Mouse (Mus musculus) erythroblast, embryonic 14.5 days (primary cell): ENCODE data around the gene Pld6. TPM values are rescaled to one million over a fixed set of nuclear protein-coding genes. Genes with fewer than 3 reads are reported as not detected.

Experiments used
- H3K27me3 ChIP-seq: 2 replicates; pipeline ENCODE4 v1.6.1; 2012; ENCODE audit warnings: inconsistent platforms; ENCODE audit not compliant: control insufficient read depth
- H3K36me3 ChIP-seq: 2 replicates; pipeline ENCODE4 v1.6.1; 2012; ENCODE audit warnings: mild to moderate bottlenecking, inconsistent platforms; ENCODE audit not compliant: control insufficient read depth
- H3K4me1 ChIP-seq: 2 replicates; pipeline ENCODE4 v1.6.1; 2012; ENCODE audit warnings: inconsistent platforms; ENCODE audit not compliant: control insufficient read depth
- H3K4me3 ChIP-seq: replicated peaks from 2 replicates; pipeline ENCODE3; 2012; ENCODE audit warnings: moderate library complexity, mild to moderate bottlenecking, inconsistent platforms
- H3K9me3 ChIP-seq: 2 replicates; pipeline ENCODE4 v1.6.1; 2012; ENCODE audit warnings: low read length, inconsistent platforms, mixed read lengths; ENCODE audit not compliant: control insufficient read depth
- GATA1 ChIP-seq: IDR thresholded peaks from 2 replicates; pipeline ENCODE4 v1.6.1; 2012; ENCODE audit warnings: low read length, inconsistent platforms, mixed read lengths
- TAL1 ChIP-seq: IDR thresholded peaks from 3 replicates; pipeline ENCODE4 v1.6.1; 2012; ENCODE audit warnings: low read length, inconsistent platforms, mixed read lengths
- polyA plus RNA-seq: library from polyadenylated mRNA; stranded (reverse); fragments of >175 nt; gene quantifications from 2 replicates; pipeline ENCODE4 v1.2.3, GENCODE M21; 2012

Gene Pld6
- polyA plus RNA-seq, 1 experiment, result not detected

DNA sequence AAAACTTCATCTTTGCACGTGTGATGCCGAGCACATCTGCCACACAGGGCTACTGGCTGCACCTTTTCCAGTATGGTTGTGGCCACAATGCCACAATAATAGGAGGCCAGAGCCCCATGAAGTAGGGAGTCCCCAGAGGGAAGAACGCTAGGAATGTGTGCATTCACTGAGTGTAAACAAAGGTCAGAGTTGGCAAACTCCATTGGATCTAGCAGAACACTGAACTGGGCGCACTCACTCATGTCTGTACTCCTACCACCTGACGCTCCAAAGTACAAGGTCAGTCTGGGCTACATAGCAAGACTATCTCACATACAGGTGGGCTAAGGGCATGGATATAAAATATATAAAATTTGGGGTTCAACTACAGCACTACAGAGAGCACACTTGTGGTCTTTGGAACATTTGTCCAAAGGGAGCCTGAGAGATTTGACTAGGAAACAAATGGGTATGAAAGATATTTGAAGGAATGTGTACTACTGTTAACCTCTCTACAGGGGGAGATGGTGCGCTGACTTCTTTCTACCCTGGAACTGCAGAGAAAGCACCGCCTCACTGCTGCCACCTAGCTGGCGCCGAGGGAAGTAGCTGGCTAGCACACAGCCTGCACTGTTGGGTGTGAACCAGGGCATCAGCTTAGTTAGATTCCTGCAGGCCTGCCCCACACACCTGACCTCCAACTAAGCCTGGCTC lies 9.1 kb downstream of the Pld6 start:
- H3K27me3 ChIP-seq, result no peaks in the 10 kb centered on the region
- no peaks in the 10 kb centered on the region; the same call in 1 of the 2 replicates for H3K4me1 ChIP-seq
- H3K36me3 ChIP-seq, result peaks cover 43% of the 10 kb centered on the region
- TF ChIP-seq GATA1, result no peak
- TF ChIP-seq TAL1, result no peak
- H3K9me3 ChIP-seq, result no peaks in the 10 kb centered on the region
- no peak overlapping the region for H3K4me3 ChIP-seq

DNA sequence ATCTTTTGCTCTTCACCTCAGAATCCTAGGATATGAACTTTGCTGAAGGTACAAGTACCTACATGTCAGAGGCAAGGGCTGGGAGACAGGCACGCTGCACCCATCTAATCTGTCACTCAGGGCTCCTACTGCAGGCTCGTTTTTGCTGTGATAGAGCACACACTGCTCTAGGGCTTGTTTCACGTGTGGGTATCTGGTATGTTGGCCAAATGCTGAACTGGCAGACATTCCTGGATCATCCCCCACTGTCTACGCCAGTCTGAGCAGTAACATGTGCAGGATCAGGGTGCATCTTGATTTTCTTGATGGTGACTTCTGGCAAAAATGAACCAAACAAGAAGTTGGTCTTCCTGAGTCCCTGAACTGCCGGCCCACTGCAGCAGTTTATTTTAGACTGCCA lies 10.2 kb downstream of the Pld6 start:
- TF ChIP-seq GATA1 (no peak), TAL1 (no peak)
- Histone ChIP-seq H3K36me3 (peaks cover 51% of the 10 kb centered on the region), H3K4me1 (no peaks in the 10 kb centered on the region; the same call in 1 of the 2 replicates)

DNA sequence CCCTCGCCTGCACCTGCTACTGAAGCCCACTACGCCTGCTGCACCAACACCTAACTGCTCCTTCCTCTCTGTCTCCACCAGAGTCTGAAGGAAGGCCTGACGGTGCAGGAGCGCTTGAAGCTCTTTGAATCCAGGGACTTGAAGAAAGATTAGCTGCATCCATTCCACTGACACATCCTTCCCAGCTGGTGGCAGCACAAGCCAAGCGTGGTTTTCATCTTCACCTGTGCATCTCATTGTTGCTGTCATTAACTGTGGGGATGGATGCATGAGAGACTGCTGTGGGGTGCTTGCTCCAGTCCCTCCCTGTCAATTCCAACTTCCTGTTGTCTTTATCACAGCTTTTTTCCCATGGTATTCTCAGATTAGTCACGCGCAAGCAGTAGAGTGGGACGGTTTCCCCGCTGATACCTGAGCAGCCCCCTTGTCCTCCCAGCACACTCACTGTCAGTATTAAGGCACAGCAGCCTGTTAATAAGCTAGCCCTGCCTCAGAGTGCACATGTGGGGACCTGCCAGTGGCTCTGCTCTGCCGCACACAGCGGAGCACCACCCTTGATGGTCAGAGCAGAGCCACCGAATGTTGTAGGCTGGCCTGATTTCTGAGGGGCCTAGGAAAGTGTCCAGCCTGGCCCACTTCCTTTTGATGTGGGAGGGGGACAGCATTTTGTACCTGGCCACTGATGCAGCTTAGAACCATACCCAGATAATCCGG lies 11.9 kb downstream of the Pld6 start:
- Histone ChIP-seq H3K36me3 (peaks cover 67% of the 10 kb centered on the region), H3K9me3 (no peaks in the 10 kb centered on the region), H3K4me1 (no peaks in the 10 kb centered on the region; the same call in 1 of the 2 replicates), H3K4me3 (no peak overlapping the region), H3K27me3 (no peaks in the 10 kb centered on the region)
- TF ChIP-seq GATA1 (no peak), TAL1 (no peak)

More for the DNA sequence above, 10.2 kb downstream of the Pld6 start:
- Histone ChIP-seq H3K27me3 (no peaks in the 10 kb centered on the region), H3K4me3 (no peak overlapping the region), H3K9me3 (no peaks in the 10 kb centered on the region)

DNA sequence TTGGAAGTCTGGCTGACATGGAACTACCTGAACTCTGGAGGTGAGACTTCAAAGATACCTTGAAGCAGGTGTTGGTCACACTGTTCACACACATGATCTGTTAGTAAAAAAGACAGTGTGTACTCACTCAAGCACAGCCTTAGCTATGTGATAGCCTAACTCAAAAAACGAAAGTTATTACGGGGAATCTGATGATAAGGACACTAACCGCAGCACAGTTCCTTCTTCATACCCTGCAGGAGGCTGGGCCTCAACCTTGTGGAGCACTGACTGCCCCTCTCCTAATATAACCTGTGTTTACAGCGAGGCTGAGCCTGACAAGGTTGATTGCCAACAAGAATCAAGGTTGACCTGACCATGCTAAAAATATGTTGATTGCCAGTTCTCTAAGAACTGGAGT lies 12.9 kb downstream of the Pld6 start:
- Histone ChIP-seq H3K36me3 (peaks cover 77% of the 10 kb centered on the region), H3K4me1 (no peaks in the 10 kb centered on the region; the same call in 1 of the 2 replicates), H3K27me3 (no peaks in the 10 kb centered on the region), H3K4me3 (no peak overlapping the region), H3K9me3 (no peaks in the 10 kb centered on the region)
- TF ChIP-seq TAL1, result no peak
- no peak for TF ChIP-seq GATA1

DNA sequence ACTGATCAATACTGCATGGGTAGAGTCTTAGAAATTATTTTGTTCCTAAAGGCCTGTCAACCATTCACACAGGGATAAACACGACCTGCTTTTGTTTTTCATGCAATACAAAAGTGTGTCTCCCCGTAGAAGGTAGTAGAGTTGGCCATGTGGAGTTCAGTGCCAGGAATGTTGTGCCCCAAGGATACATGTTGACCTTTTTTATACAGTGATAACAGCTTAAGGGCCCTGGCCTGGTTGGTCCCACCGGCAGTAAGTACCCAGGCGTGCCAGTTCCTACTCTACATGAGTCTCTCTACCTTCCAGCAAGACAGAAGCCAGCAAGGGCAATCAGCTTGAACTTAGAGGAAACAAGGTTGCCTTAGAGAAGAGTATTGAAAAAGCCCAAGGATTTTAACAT lies 14.5 kb downstream of the Pld6 start:
- H3K4me3 ChIP-seq, result no peak overlapping the region
- peaks cover 92% of the 10 kb centered on the region for H3K36me3 ChIP-seq
- no peaks in the 10 kb centered on the region; the same call in 1 of the 2 replicates for H3K4me1 ChIP-seq
- H3K9me3 ChIP-seq, result no peaks in the 10 kb centered on the region
- H3K27me3 ChIP-seq, result no peaks in the 10 kb centered on the region
- TF ChIP-seq GATA1 (no peak), TAL1 (no peak)

DNA sequence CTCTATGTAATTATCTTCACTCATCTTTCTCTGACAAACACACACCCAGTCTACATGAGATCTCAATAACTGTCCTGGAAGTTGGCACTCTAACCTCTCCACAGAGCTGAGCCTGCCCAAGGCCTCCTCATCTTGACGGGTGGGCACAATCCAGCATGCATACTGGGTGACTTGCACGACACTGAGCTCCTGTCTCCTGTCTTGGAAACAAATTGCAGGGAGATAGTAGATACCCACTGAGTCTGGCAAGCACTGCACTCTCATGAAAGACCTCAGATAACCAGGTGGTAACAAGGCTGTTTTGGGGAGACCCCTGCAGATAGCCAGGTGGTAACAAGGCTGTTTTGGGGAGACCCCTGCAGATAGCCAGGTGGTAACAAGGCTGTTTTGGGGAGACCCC lies 15.2 kb downstream of the Pld6 start:
- Histone ChIP-seq H3K4me1 (no peaks in the 10 kb centered on the region; the same call in 1 of the 2 replicates), H3K4me3 (no peak overlapping the region), H3K27me3 (no peaks in the 10 kb centered on the region), H3K36me3 (peaks cover 94% of the 10 kb centered on the region), H3K9me3 (no peaks in the 10 kb centered on the region)
- TF ChIP-seq TAL1, result no peak
- no peak for TF ChIP-seq GATA1

DNA sequence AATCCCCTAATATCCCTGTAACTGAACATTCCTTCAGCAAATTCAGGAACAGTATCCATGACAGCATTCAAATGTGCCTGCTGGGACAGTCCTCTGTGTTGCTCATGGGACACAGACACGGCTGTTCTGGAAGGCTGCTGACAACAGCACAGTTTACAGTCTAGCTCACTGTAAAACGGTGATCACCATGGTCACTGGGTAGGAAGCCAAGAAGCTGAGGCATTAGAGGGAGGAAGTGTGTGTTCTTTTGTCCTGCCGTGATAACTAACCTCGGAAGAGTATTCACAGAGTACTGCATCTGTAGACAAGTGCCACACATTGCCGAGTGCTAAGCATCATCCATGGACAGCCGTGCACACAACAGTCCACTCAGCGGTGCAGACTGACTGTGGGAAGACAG lies 16.7 kb downstream of the Pld6 start:
- TF ChIP-seq GATA1, result no peak
- TF ChIP-seq TAL1, result no peak
- no peak overlapping the region for H3K4me3 ChIP-seq
- no peaks in the 10 kb centered on the region for H3K9me3 ChIP-seq
- no peaks in the 10 kb centered on the region; the same call in 1 of the 2 replicates for H3K4me1 ChIP-seq
- H3K36me3 ChIP-seq, result peaks cover 91% of the 10 kb centered on the region
- H3K27me3 ChIP-seq, result no peaks in the 10 kb centered on the region

DNA sequence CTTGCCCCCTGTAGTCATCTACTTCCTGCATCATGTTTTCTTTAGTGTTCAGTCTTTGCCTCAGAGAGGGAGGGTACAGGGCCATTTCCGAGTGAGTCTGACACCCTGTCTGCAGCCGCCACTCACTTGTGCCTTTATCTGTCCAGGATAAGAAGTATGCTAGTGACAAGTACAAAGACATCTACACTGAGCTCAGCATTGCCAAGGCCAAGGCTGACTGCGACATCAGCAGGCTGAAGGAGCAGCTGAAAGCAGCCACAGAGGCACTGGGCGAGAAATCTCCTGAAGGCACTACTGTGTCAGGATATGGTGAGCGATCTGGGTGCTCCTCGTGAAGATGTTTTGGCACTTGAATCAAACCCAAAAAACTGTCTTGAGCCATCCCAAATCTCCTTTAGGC lies 17.7 kb downstream of the Pld6 start:
- Histone ChIP-seq H3K9me3 (no peaks in the 10 kb centered on the region), H3K27me3 (no peaks in the 10 kb centered on the region), H3K4me3 (no peak overlapping the region), H3K4me1 (no peaks in the 10 kb centered on the region; the same call in 1 of the 2 replicates), H3K36me3 (peaks cover 92% of the 10 kb centered on the region)
- no peak for TF ChIP-seq GATA1

DNA sequence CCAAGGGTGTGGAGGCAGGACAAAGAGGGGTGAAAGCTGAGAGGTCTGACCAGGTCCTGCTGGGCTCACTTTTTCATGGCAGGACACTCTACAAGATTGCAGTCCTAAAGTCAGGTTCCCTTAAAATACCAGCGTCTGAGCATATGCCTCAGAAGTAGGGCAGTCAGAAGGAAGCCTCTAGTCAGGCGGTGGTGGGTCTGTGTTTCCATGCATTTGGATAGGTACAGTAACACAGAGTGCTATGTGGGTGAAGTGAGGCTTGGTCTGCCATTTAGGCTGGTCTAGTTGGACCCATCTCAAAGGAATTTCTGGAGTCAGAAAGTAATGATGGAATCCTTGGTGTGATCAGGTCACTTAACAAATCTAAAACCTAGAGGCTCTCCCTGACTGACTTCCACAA lies 18.1 kb downstream of the Pld6 start:
- Histone ChIP-seq H3K4me3 (no peak overlapping the region), H3K4me1 (no peaks in the 10 kb centered on the region; the same call in 1 of the 2 replicates), H3K27me3 (no peaks in the 10 kb centered on the region), H3K9me3 (no peaks in the 10 kb centered on the region), H3K36me3 (peaks cover 93% of the 10 kb centered on the region)
- TF ChIP-seq TAL1, result no peak
- no peak for TF ChIP-seq GATA1
